Mouse (Mus musculus): Measurements from ENCODE around the gene Gm43951. TPM values are rescaled to one million over a fixed set of nuclear protein-coding genes. Genes with fewer than 3 reads are reported as not detected.

Gene Gm43951
- polyA plus RNA-seq (2016; fragmentation: Nextera tagmentation; extraction: Ambion mirVana), result 0.28 and 0.61 TPM in 2 replicates

GRCm38 (mm10) chr11:72206341-72207203 is at the start of gene Gm43951:
Gene Gm43951 (minus strand): TSS chr11:72206840.
- Histone ChIP-seq H3K27ac (replicated peaks) (peak within 1 kb of the TSS; percentile 90), H3K4me1 (peaks cover 55% of the 10 kb centered on the region), H3K36me3 (peaks cover 44% of the 10 kb centered on the region), H3K27me3 (ENCODE audit: low read depth, poor library complexity, severe bottlenecking) (no peaks in the 10 kb centered on the region), H3K4me3 (peak within 1 kb of the TSS; percentile 95), H3K9me3 (replicated peaks) (no peaks in the 10 kb centered on the region)
- peak; percentile 42 for DNase-seq (ENCODE audit: low spot score)
- 1% methylated on average over 43 of the region's 43 CpGs for WGBS

- H3K4me1 ChIP-seq, result no peaks in the 10 kb centered on the region
- H3K27me3 ChIP-seq (ENCODE audit: low read depth, poor library complexity, severe bottlenecking), result no peaks in the 10 kb centered on the region
- no peak overlapping the region for H3K27ac ChIP-seq (replicated peaks)
- WGBS, result 95% methylated on average over 2 of the region's 2 CpGs
- no peaks in the 10 kb centered on the region for H3K36me3 ChIP-seq
- no peaks in the 10 kb centered on the region for H3K9me3 ChIP-seq (replicated peaks)
- DNase-seq (ENCODE audit: low spot score), result no peak
- no peak overlapping the region for H3K4me3 ChIP-seq
Observed at GRCm38 (mm10) chr11:72256441-72256840, 49.8 kb upstream of the Gm43951 start.

GRCm38 (mm10) chr11:72255629-72256028 is 49.0 kb upstream of the Gm43951 start:
- no peak for DNase-seq (ENCODE audit: low spot score)
- no peaks in the 10 kb centered on the region for H3K36me3 ChIP-seq
- no peak overlapping the region for H3K4me3 ChIP-seq
- 93% methylated on average over 4 of the region's 4 CpGs for WGBS
- no peaks in the 10 kb centered on the region for H3K4me1 ChIP-seq
- H3K27me3 ChIP-seq (ENCODE audit: low read depth, poor library complexity, severe bottlenecking), result no peaks in the 10 kb centered on the region
- no peak overlapping the region for H3K27ac ChIP-seq (replicated peaks)
- no peaks in the 10 kb centered on the region for H3K9me3 ChIP-seq (replicated peaks)

- 81% methylated on average over 8 of the region's 8 CpGs for WGBS
Observed at GRCm38 (mm10) chr11:72245196-72245753, 38.6 kb upstream of the Gm43951 start.

GRCm38 (mm10) chr11:72240062-72240860 is 33.6 kb upstream of the Gm43951 start:
- DNase-seq (ENCODE audit: low spot score), result no peak
- Histone ChIP-seq H3K27ac (replicated peaks) (no peak overlapping the region), H3K4me1 (no peaks in the 10 kb centered on the region), H3K4me3 (no peak overlapping the region), H3K27me3 (ENCODE audit: low read depth, poor library complexity, severe bottlenecking) (no peaks in the 10 kb centered on the region), H3K36me3 (no peaks in the 10 kb centered on the region), H3K9me3 (replicated peaks) (no peaks in the 10 kb centered on the region)
- 75% methylated on average over 4 of the region's 4 CpGs for WGBS

More at GRCm38 (mm10) chr11:72245196-72245753, 38.6 kb upstream of the Gm43951 start:
- Histone ChIP-seq H3K9me3 (replicated peaks) (no peaks in the 10 kb centered on the region), H3K27ac (replicated peaks) (no peak overlapping the region), H3K36me3 (no peaks in the 10 kb centered on the region), H3K27me3 (ENCODE audit: low read depth, poor library complexity, severe bottlenecking) (no peaks in the 10 kb centered on the region), H3K4me3 (no peak overlapping the region), H3K4me1 (no peaks in the 10 kb centered on the region)
- no peak for DNase-seq (ENCODE audit: low spot score)

- H3K4me3 ChIP-seq, result no peak overlapping the region
- no peaks in the 10 kb centered on the region for H3K9me3 ChIP-seq (replicated peaks)
- no peak for DNase-seq (ENCODE audit: low spot score)
- H3K27me3 ChIP-seq (ENCODE audit: low read depth, poor library complexity, severe bottlenecking), result no peaks in the 10 kb centered on the region
- no peaks in the 10 kb centered on the region for H3K4me1 ChIP-seq
- 77% methylated on average over 5 of the region's 5 CpGs for WGBS
- H3K27ac ChIP-seq (replicated peaks), result no peak overlapping the region
- no peaks in the 10 kb centered on the region for H3K36me3 ChIP-seq
Observed at GRCm38 (mm10) chr11:72234013-72234412, 27.4 kb upstream of the Gm43951 start.

GRCm38 (mm10) chr11:72232991-72233390 is 26.4 kb upstream of the Gm43951 start:
- DNase-seq (ENCODE audit: low spot score), result no peak
- H3K27me3 ChIP-seq (ENCODE audit: low read depth, poor library complexity, severe bottlenecking), result no peaks in the 10 kb centered on the region
- 76% methylated on average over 1 of the region's 1 CpGs for WGBS

GRCm38 (mm10) chr11:72232068-72232467 is 25.4 kb upstream of the Gm43951 start:
- Histone ChIP-seq H3K27me3 (ENCODE audit: low read depth, poor library complexity, severe bottlenecking) (no peaks in the 10 kb centered on the region), H3K9me3 (replicated peaks) (no peaks in the 10 kb centered on the region), H3K36me3 (no peaks in the 10 kb centered on the region), H3K27ac (replicated peaks) (no peak overlapping the region), H3K4me1 (no peaks in the 10 kb centered on the region), H3K4me3 (no peak overlapping the region)
- no peak for DNase-seq (ENCODE audit: low spot score)
- WGBS, result 87% methylated on average over 7 of the region's 7 CpGs

More at GRCm38 (mm10) chr11:72232991-72233390, 26.4 kb upstream of the Gm43951 start:
- H3K36me3 ChIP-seq, result no peaks in the 10 kb centered on the region
- H3K4me1 ChIP-seq, result no peaks in the 10 kb centered on the region
- no peaks in the 10 kb centered on the region for H3K9me3 ChIP-seq (replicated peaks)
- no peak overlapping the region for H3K4me3 ChIP-seq
- no peak overlapping the region for H3K27ac ChIP-seq (replicated peaks)

GRCm38 (mm10) chr11:72228513-72228912 is 21.9 kb upstream of the Gm43951 start:
- H3K27ac ChIP-seq (replicated peaks), result no peak overlapping the region
- no peak overlapping the region for H3K4me3 ChIP-seq
- no peaks in the 10 kb centered on the region for H3K9me3 ChIP-seq (replicated peaks)
- 94% methylated on average over 4 of the region's 4 CpGs for WGBS
- H3K36me3 ChIP-seq, result no peaks in the 10 kb centered on the region
- H3K4me1 ChIP-seq, result peaks cover 11% of the 10 kb centered on the region
- DNase-seq (ENCODE audit: low spot score), result no peak
- no peaks in the 10 kb centered on the region for H3K27me3 ChIP-seq (ENCODE audit: low read depth, poor library complexity, severe bottlenecking)

GRCm38 (mm10) chr11:72226901-72227300 is 20.3 kb upstream of the Gm43951 start:
- Histone ChIP-seq H3K9me3 (replicated peaks) (no peaks in the 10 kb centered on the region), H3K4me1 (peaks cover 11% of the 10 kb centered on the region), H3K4me3 (no peak overlapping the region), H3K27me3 (ENCODE audit: low read depth, poor library complexity, severe bottlenecking) (no peaks in the 10 kb centered on the region), H3K36me3 (no peaks in the 10 kb centered on the region), H3K27ac (replicated peaks) (no peak overlapping the region; the same call in 1 of the 2 replicates)
- no peak for DNase-seq (ENCODE audit: low spot score)
- 86% methylated on average over 6 of the region's 6 CpGs for WGBS

GRCm38 (mm10) chr11:72226020-72226791 is 19.6 kb upstream of the Gm43951 start:
- Histone ChIP-seq H3K4me3 (no peak overlapping the region), H3K36me3 (no peaks in the 10 kb centered on the region), H3K9me3 (replicated peaks) (no peaks in the 10 kb centered on the region), H3K4me1 (peaks cover 11% of the 10 kb centered on the region), H3K27ac (replicated peaks) (no peak overlapping the region; the same call in 1 of the 2 replicates), H3K27me3 (ENCODE audit: low read depth, poor library complexity, severe bottlenecking) (no peaks in the 10 kb centered on the region)
- 62% methylated on average over 10 of the region's 10 CpGs for WGBS
- no peak for DNase-seq (ENCODE audit: low spot score)

GRCm38 (mm10) chr11:72224865-72225264 is 18.2 kb upstream of the Gm43951 start:
- no peaks in the 10 kb centered on the region for H3K27me3 ChIP-seq (ENCODE audit: low read depth, poor library complexity, severe bottlenecking)
- H3K27ac ChIP-seq (replicated peaks), result no peak overlapping the region
- peaks cover 11% of the 10 kb centered on the region for H3K4me1 ChIP-seq
- WGBS, result 21% methylated on average over 5 of the region's 5 CpGs
- no peaks in the 10 kb centered on the region for H3K9me3 ChIP-seq (replicated peaks)
- no peak overlapping the region for H3K4me3 ChIP-seq
- peak; percentile 72 for DNase-seq (ENCODE audit: low spot score)
- no peaks in the 10 kb centered on the region for H3K36me3 ChIP-seq

Data from midbrain, embryonic 10.5 days (tissue).